Mouse (Mus musculus): ENCODE data around the gene Dnah3.

DNA sequence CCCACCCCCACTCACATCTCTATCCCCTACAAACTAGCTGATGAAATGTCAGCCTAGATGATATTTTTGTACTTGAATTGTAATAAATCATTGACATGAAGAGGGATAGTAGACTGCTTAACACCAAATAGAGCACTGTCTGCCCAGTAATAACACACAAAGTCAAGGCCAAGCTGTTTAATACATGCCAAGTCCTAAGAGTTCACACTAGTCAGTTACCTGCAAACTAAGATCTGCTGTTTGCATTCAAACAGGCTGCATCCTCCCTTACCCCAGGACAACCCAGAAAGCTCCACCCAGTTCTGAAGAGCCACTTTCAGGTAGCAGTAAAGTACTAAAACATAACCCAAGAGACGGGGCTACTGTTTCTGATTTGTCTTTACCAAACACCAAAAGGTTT is 202.9 kb downstream of the Dnah3 start:
- TF ChIP-seq CTCF (IDR thresholded peaks at IDR 0.05; ENCODE audit: insufficient read depth, low read depth, low read length): no peak
- no peak for TF ChIP-seq POLR2A (IDR thresholded peaks at IDR 0.05; ENCODE audit: insufficient read depth, low read depth, low read length)

Measured in olfactory bulb, adult 2 months (tissue).